Mouse (Mus musculus) Muller cell, postnatal 12 days (primary cell): ENCODE results near the gene Vmn2r95.
"Not testable (repeated sequence)": the region's sequence is repeated elsewhere in the genome, so short reads cannot be mapped to it uniquely, and the experiment has no call there.

Experiments used
- DNase-seq: peaks from one replicate; pipeline ENCODE4 v3.0.0-alpha.2; 2015; ENCODE audit errors: inconsistent ontology term

The Vmn2r95 gene

DNA sequence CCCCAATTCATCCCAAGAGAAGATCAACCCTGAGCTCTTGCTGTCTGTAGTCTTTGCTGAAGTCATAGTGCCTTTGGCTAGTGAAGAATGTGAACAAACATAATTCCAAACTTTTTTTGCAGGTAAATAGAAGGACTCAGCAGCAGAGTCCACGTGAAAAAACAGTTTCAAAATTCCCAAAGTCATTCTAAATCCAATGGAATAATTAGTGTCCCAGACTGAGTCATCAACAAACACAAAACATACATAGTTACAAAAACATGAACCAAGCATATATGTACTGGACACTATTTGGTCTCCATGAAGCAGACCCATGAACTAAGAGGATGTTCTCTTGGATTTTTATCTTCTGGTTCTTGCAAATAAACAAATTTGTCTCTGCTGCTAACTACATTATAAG is at the start of gene Vmn2r95:
Gene Vmn2r95 (plus strand): TSS at position 301 of the 400 bp plus-strand sequence.
- DNase-seq: no peak

- no peak for DNase-seq
These were observed 31.8 kb downstream of the Vmn2r95 start for GRCm38 (mm10) chr17:18455619-18456140.

GRCm38 (mm10) chr17:18458126-18458634 is 34.3 kb downstream of the Vmn2r95 start:
- not testable (repeated sequence) for DNase-seq

DNA sequence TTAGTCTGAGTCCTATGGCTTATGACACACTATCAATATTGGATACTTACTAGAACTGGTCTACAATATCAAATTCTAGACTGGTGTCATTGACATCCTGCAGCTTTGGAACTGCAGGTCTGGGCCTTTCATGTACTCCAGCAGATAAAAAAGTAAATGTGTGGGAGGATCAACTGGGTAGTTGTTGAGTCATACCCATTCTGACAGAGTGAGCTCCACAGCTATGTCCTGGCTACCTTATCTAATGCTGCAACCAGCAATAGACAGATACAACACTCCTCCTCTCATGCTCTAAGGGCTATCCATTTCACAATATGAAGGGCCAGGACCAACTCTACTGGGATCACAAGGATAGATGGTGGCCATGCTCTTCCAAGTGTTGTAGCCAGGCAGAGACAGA is 38.8 kb downstream of the Vmn2r95 start:
- no peak for DNase-seq

DNA sequence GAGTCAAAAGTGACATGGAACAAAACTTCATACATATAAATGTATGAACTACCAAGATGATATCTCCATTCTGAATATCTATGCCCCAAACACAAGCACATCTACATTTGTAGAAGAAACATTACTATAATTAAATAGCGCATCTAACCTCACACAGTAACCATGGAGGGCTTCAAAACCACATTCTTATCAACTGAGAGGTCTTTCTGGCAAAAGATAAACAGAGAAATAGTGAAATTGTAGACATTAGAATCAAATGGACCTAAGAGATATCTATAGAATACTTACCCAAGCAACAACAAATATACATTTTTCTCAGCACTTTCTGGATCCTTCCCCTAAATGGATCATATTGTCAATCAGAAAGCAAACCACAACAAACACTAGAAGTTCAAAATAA is 56.0 kb downstream of the Vmn2r95 start:
- no peak for DNase-seq
